Mouse (Mus musculus) hindlimb bud, embryonic 11.5 days (tissue): ENCODE measurements around the gene Ccdc116.

Experiments used
- DNase-seq: peaks from one replicate; pipeline ENCODE4 v3.0.0-alpha.2; 2012; ENCODE audit warnings: low read depth, low spot score; ENCODE audit errors: extremely low spot score

Gene Ccdc116

GRCm38 (mm10) chr16:17131191-17132088 lies 15.6 kb downstream of the Ccdc116 start:
- no peak for DNase-seq

GRCm38 (mm10) chr16:17127292-17127691 lies 19.7 kb downstream of the Ccdc116 start:
- no peak for DNase-seq

GRCm38 (mm10) chr16:17124871-17125520 lies 22.0 kb downstream of the Ccdc116 start, which contains the start of gene 2610318N02Rik:
Gene 2610318N02Rik, minus strand, starts transcription at chr16:17125167.
- peak; percentile 81 for DNase-seq

- DNase-seq: no peak
Observed at GRCm38 (mm10) chr16:17124119-17124870, 22.7 kb downstream of the Ccdc116 start.

- DNase-seq: no peak
Observed at GRCm38 (mm10) chr16:17121569-17121968, 25.5 kb downstream of the Ccdc116 start.

- DNase-seq: no peak
Observed at GRCm38 (mm10) chr16:17117309-17117799, 29.7 kb downstream of the Ccdc116 start.

- peak; percentile 50 for DNase-seq
Observed at GRCm38 (mm10) chr16:17110771-17111743, 36.0 kb downstream of the Ccdc116 start, which contains the start of gene Ppil2. Gene Ppil2, minus strand, starts transcription at chr16:17111257.

GRCm38 (mm10) chr16:17104600-17104999 lies 42.4 kb downstream of the Ccdc116 start:
- no peak for DNase-seq

- no peak for DNase-seq
Observed at GRCm38 (mm10) chr16:17102630-17103220, 44.3 kb downstream of the Ccdc116 start.

GRCm38 (mm10) chr16:17096938-17097337 lies 50.1 kb downstream of the Ccdc116 start:
- DNase-seq: no peak
